Mouse (Mus musculus): ENCODE results near the gene Mapt. TPM values are rescaled to one million over a fixed set of nuclear protein-coding genes. Genes with fewer than 3 reads are reported as not detected.
"Not testable (repeated sequence)": the region's sequence is repeated elsewhere in the genome, so short reads cannot be mapped to it uniquely, and the experiment has no call there.

Gene Mapt
- total and polyA plus RNA-seq, 3 experiments = 59.1 to 270 (median 95.3) TPM

- peak; percentile 15 for DNase-seq
Measured at GRCm38 (mm10) chr11:104233574-104234206, 2.5 kb downstream of the Mapt start.

GRCm38 (mm10) chr11:104234680-104235079 is 3.5 kb downstream of the Mapt start:
- DNase-seq = no peak

GRCm38 (mm10) chr11:104235881-104236280 is 4.7 kb downstream of the Mapt start:
- DNase-seq = no peak

- peak; percentile 76 for DNase-seq
Measured at GRCm38 (mm10) chr11:104237226-104237625, 6.0 kb downstream of the Mapt start.

- peak; percentile 29 for DNase-seq
Measured at GRCm38 (mm10) chr11:104237958-104238747, 7.0 kb downstream of the Mapt start.

GRCm38 (mm10) chr11:104245478-104245877 is 14.3 kb downstream of the Mapt start:
- not testable (repeated sequence) for DNase-seq

- peak; percentile 52 for DNase-seq
Measured at GRCm38 (mm10) chr11:104246171-104246694, 15.0 kb downstream of the Mapt start.

- no peak for DNase-seq
Measured at GRCm38 (mm10) chr11:104247141-104247717, 16.0 kb downstream of the Mapt start.

GRCm38 (mm10) chr11:104249420-104249819 is 18.2 kb downstream of the Mapt start:
- no peak for DNase-seq

GRCm38 (mm10) chr11:104251121-104251520 is 19.9 kb downstream of the Mapt start:
- DNase-seq = no peak

- no peak for DNase-seq
Measured at GRCm38 (mm10) chr11:104252094-104252493, 20.9 kb downstream of the Mapt start.

GRCm38 (mm10) chr11:104254408-104255039 is 23.3 kb downstream of the Mapt start:
- no peak for DNase-seq

- DNase-seq = peak; percentile 33
Measured at GRCm38 (mm10) chr11:104256179-104256578, 25.0 kb downstream of the Mapt start.

GRCm38 (mm10) chr11:104258991-104259390 is 27.8 kb downstream of the Mapt start:
- DNase-seq = no peak

- no peak for DNase-seq
Measured at GRCm38 (mm10) chr11:104264683-104265082, 33.5 kb downstream of the Mapt start.

- DNase-seq = peak; percentile 65
Measured at GRCm38 (mm10) chr11:104265669-104266068, 34.5 kb downstream of the Mapt start.

- peak; percentile 85 for DNase-seq
Measured at GRCm38 (mm10) chr11:104267380-104267779, 36.2 kb downstream of the Mapt start.

- DNase-seq = peak; percentile 94
Measured at GRCm38 (mm10) chr11:104269385-104269822, 38.2 kb downstream of the Mapt start.

- no peak for DNase-seq
Measured at GRCm38 (mm10) chr11:104270452-104270851, 39.3 kb downstream of the Mapt start.

GRCm38 (mm10) chr11:104270876-104271275 is 39.7 kb downstream of the Mapt start:
- no peak for DNase-seq

- peak; percentile 76 for DNase-seq
Measured at GRCm38 (mm10) chr11:104271876-104272275, 40.7 kb downstream of the Mapt start.

- DNase-seq = peak; percentile 91
Measured at GRCm38 (mm10) chr11:104272352-104272751, 41.2 kb downstream of the Mapt start.

Measured in adrenal gland, adult 2 months (tissue).